Mouse (Mus musculus) kidney, adult 18-20 months (tissue): ENCODE measurements around the gene Mgarp.
"Not testable (repeated sequence)": the region's sequence is repeated elsewhere in the genome, so short reads cannot be mapped to it uniquely, and the experiment has no call there.

ENCODE experiments used
- DNase-seq: peaks from one replicate; pipeline ENCODE4 v3.0.0; 2021

Gene Mgarp

GRCm38 (mm10) chr3:51396219-51397068, at the start of gene Mgarp:
Gene Mgarp, minus strand, starts transcription at chr3:51396738.
- peak; percentile 73 for DNase-seq

GRCm38 (mm10) chr3:51434871-51435595, 38.5 kb upstream of the Mgarp start:
- no peak for DNase-seq

- not testable (repeated sequence) for DNase-seq
Measured at GRCm38 (mm10) chr3:51434364-51434763, 37.8 kb upstream of the Mgarp start.

GRCm38 (mm10) chr3:51425394-51425793, 28.9 kb upstream of the Mgarp start:
- DNase-seq = no peak

GRCm38 (mm10) chr3:51421921-51422320, 25.4 kb upstream of the Mgarp start:
- no peak for DNase-seq

GRCm38 (mm10) chr3:51417966-51418365, 21.4 kb upstream of the Mgarp start:
- no peak for DNase-seq

- no peak for DNase-seq
Measured at GRCm38 (mm10) chr3:51417485-51417884, 20.9 kb upstream of the Mgarp start.

- no peak for DNase-seq
Measured at GRCm38 (mm10) chr3:51417135-51417458, 20.6 kb upstream of the Mgarp start.

- no peak for DNase-seq
Measured at GRCm38 (mm10) chr3:51416364-51417134, 20.0 kb upstream of the Mgarp start.

- no peak for DNase-seq
Measured at GRCm38 (mm10) chr3:51416073-51416363, 19.5 kb upstream of the Mgarp start.

GRCm38 (mm10) chr3:51415098-51416072, 18.8 kb upstream of the Mgarp start, which contains the start of gene Naa15:
Gene Naa15, plus strand, starts transcription at chr3:51415148.
- DNase-seq = peak; percentile 95

GRCm38 (mm10) chr3:51413276-51413675, 16.7 kb upstream of the Mgarp start:
- no peak for DNase-seq

GRCm38 (mm10) chr3:51412457-51412856, 15.9 kb upstream of the Mgarp start:
- DNase-seq = no peak

GRCm38 (mm10) chr3:51408561-51409183, 12.1 kb upstream of the Mgarp start, which contains the start of gene Ndufc1:
Gene Ndufc1, minus strand, starts transcription at chr3:51408988.
- DNase-seq = peak; percentile 98

- DNase-seq = no peak
Measured at GRCm38 (mm10) chr3:51407870-51408560, 11.5 kb upstream of the Mgarp start.

- no peak for DNase-seq
Measured at GRCm38 (mm10) chr3:51402628-51403027, 6.1 kb upstream of the Mgarp start.

GRCm38 (mm10) chr3:51402054-51402453, 5.5 kb upstream of the Mgarp start:
- not testable (repeated sequence) for DNase-seq

GRCm38 (mm10) chr3:51400682-51401081, 4.1 kb upstream of the Mgarp start:
- no peak for DNase-seq

GRCm38 (mm10) chr3:51399531-51399930, 3.0 kb upstream of the Mgarp start:
- no peak for DNase-seq

GRCm38 (mm10) chr3:51398667-51399066, 2.1 kb upstream of the Mgarp start:
- DNase-seq = no peak

GRCm38 (mm10) chr3:51397700-51398299, 1.3 kb upstream of the Mgarp start:
- DNase-seq = no peak
